Comparison of ENCODE assay signal across 28 mouse cellular contexts in the genomic region with DNA sequence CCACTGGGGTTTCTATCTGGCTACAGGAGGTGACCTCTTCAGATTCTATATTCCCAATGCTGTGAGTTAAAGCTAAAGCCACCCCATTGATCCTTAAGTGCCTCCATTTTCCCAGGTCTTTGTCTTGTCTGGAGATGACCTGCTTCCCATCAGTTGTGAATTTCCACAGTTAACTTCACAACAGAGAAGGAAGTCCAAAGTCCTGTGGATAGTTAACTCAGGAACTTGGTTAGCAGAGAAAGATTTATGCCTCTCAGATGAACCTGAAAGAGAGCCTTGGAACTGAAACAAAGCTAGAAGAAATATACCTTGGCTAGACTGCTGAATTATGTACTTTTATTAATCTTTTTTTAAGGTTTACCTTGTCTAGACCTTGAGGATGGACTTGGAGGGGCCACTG.
"Had no signal": no experiment of that assay in that cellular context is flagged by ENCODE, and none has a peak within 500 bp of the region (broad histone marks: within the 10 kb centered on the region; RNA-seq: fewer than 3 reads in every experiment).

No protein-coding gene starts in this region.

- H3K27me3 ChIP-seq: limb, embryonic 12.5 days; limb, embryonic 13.5 days; limb, embryonic 15.5 days; liver, embryonic 12.5 days; liver, embryonic 13.5 days; liver, embryonic 15.5 days; lung, embryonic 15.5 days; megakaryocyte, embryonic 14.5 days; midbrain, embryonic 12.5 days; midbrain, embryonic 13.5 days; midbrain, embryonic 15.5 days; neural tube, embryonic 12.5 days had no signal

- H3K36me3 ChIP-seq: limb, embryonic 10.5 days; limb, embryonic 12.5 days; limb, embryonic 13.5 days; limb, embryonic 15.5 days; liver, embryonic 12.5 days; liver, embryonic 13.5 days; liver, embryonic 15.5 days; lung, embryonic 15.5 days; midbrain, embryonic 10.5 days; midbrain, embryonic 12.5 days; midbrain, embryonic 13.5 days; midbrain, embryonic 15.5 days; neural tube, embryonic 12.5 days had no signal

- H3K4me1 ChIP-seq: limb, embryonic 10.5 days; limb, embryonic 12.5 days; limb, embryonic 13.5 days; limb, embryonic 15.5 days; liver, embryonic 12.5 days; liver, embryonic 13.5 days; liver, embryonic 15.5 days; lung, embryonic 15.5 days; megakaryocyte, embryonic 14.5 days; midbrain, embryonic 10.5 days; midbrain, embryonic 12.5 days; midbrain, embryonic 13.5 days; midbrain, embryonic 15.5 days; neural tube, embryonic 12.5 days had no signal

- H3K27ac ChIP-seq: limb, embryonic 10.5 days; limb, embryonic 12.5 days; limb, embryonic 13.5 days; limb, embryonic 15.5 days; liver, embryonic 12.5 days; liver, embryonic 13.5 days; liver, embryonic 14.5 days; liver, embryonic 15.5 days; lung, embryonic 15.5 days; macrophage; midbrain, embryonic 10.5 days; midbrain, embryonic 12.5 days; midbrain, embryonic 13.5 days; midbrain, embryonic 15.5 days; neural tube, embryonic 12.5 days had no signal

- H3K4me3 ChIP-seq: limb, embryonic 10.5 days; limb, embryonic 12.5 days; limb, embryonic 13.5 days; limb, embryonic 15.5 days; liver, embryonic 12.5 days; liver, embryonic 13.5 days; liver, embryonic 15.5 days; lung, embryonic 15.5 days; megakaryocyte, embryonic 14.5 days; midbrain, embryonic 10.5 days; midbrain, embryonic 12.5 days; midbrain, embryonic 13.5 days; midbrain, embryonic 15.5 days; myocyte; neural tube, embryonic 12.5 days had no signal

- DNase-seq: left cerebral cortex, postnatal 4 days; liver; liver, embryonic 13.5 days; liver, postnatal 0 days; lung, adult 18-20 months; lung, adult 2 months; lung, embryonic 14.5 days; lung, postnatal 10 days; lung, postnatal 14 days; lung, postnatal 36 days; lung, postnatal 4 days; midbrain, embryonic 14.5 days had no signal
